Mouse (Mus musculus) testis, adult 2 months (tissue): ENCODE measurements at regions not wholly inside any gene's neighbourhood (a gene's known extent, or its start where the extent isn't known, plus 50 kb on each side); places are given as distances from the start of the nearest gene placed in this dataset.

ENCODE experiments used
- H3K27ac ChIP-seq: fragments of 200-500 bp; 2 replicates; pipeline ENCODE4 v1.5.1; 2012; ENCODE audit warnings: low read depth, low read length; ENCODE audit not compliant: control insufficient read depth, insufficient read depth
- H3K27me3 ChIP-seq: fragments of 200-500 bp; 2 replicates; pipeline ENCODE4 v1.6.1; 2012; ENCODE audit warnings: mild to moderate bottlenecking, low read length, moderate library complexity; ENCODE audit not compliant: control insufficient read depth, insufficient read depth
- H3K36me3 ChIP-seq: fragments of 200-500 bp; 2 replicates; pipeline ENCODE4 v1.6.1; 2012; ENCODE audit warnings: mild to moderate bottlenecking, low read length; ENCODE audit not compliant: control insufficient read depth, insufficient read depth
- H3K4me1 ChIP-seq: fragments of 200-500 bp; 2 replicates; pipeline ENCODE4 v1.6.1; 2012; ENCODE audit warnings: low read length; ENCODE audit not compliant: control insufficient read depth, insufficient read depth
- H3K4me3 ChIP-seq: fragments of 200-500 bp; 2 replicates; pipeline ENCODE4 v1.5.1; 2012; ENCODE audit warnings: low read depth, mild to moderate bottlenecking, low read length, moderate library complexity, mixed read lengths; ENCODE audit not compliant: control insufficient read depth
- CTCF ChIP-seq: fragments of 200-500 bp; IDR thresholded peaks from 2 replicates; pipeline ENCODE4 v1.5.1; 2012; ENCODE audit warnings: low read depth, mild to moderate bottlenecking, inconsistent platforms, low read length, moderate library complexity; ENCODE audit not compliant: control insufficient read depth, insufficient read depth, insufficient replicate concordance
- POLR2A ChIP-seq: fragments of 200-500 bp; IDR thresholded peaks from 2 replicates; pipeline ENCODE4 v1.6.1; 2012; ENCODE audit warnings: low read depth, mild to moderate bottlenecking, inconsistent platforms, low read length, moderate library complexity; ENCODE audit not compliant: control insufficient read depth

DNA sequence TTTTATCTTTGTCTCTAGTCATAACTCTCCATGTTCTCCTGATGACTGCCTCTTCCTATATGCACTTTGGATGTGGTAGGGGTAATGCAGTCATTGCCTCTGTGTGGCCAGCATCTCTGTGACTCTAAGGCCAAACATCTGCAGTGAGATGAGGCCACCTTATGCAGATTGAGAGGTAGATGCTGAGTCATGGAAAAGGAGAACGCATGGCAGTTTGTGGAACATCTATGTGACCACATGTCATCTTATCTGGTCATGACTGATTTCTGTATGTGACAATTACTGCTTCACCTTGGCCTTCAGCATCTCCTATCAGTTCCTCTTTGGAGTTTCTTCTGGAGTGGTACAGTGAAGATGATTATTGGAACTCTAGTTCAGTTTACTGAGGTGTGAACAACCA lies 319.2 kb upstream of the Klf4 start:
- no peaks in the 10 kb centered on the region for H3K36me3 ChIP-seq
- TF ChIP-seq POLR2A (no peak), CTCF (no peak)
- H3K4me1 ChIP-seq = no peaks in the 10 kb centered on the region
- H3K27me3 ChIP-seq = no peaks in the 10 kb centered on the region
- no peak overlapping the region for H3K4me3 ChIP-seq
- no peak overlapping the region for H3K27ac ChIP-seq

DNA sequence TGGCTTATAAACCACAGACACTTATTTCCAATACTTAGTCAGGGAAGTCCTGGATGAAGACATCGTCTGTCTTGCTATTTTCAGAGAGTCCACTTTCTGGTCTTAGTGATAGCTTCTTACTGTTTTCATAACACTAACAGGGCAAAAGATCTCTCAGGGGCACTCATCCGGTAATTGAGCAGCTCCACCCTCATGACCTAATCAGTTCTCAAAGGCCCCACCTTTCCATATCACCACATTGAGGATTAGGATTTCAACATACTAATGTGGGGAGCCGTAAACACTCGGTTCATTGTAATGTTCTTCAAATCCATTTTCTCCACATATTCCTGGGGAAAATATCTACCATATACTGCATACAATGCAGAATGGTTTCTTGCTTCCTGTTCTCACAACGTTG lies 318.8 kb upstream of the Klf4 start:
- no peaks in the 10 kb centered on the region for H3K4me1 ChIP-seq
- no peak overlapping the region for H3K27ac ChIP-seq
- H3K4me3 ChIP-seq = no peak overlapping the region
- H3K36me3 ChIP-seq = no peaks in the 10 kb centered on the region
- H3K27me3 ChIP-seq = no peaks in the 10 kb centered on the region
- TF ChIP-seq CTCF (no peak), POLR2A (no peak)

DNA sequence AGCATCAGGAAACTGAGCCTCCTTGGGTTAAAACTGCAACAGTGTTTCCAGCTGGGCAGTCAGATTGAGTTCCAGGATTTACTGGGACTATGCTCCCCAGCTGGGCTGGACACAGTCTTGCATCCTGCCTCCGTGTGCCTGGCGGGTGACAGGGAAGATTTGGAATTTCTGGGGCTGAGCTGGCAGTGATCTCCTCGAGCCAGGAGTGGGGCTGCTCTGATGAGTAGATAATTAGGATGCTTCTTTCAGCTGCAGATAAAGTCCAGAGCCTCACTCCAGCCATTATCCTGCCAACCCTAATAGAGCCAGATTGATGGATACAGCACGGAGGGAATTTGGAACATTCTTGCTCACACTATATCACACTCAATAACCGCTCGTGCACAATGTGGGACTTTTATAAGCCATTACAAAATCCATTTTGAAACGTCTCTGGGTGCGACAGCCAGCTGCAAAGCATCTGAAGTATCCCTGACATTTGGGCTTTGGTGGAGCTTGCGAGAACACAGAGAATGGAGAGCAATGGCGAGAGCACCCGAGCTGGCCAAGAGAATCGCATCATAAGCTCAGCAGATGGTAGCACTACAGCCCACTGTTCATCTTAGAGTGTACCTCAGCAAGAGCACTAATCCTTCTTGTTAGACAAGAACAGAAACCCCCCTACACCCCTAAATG lies 311.6 kb upstream of the Klf4 start:
- TF ChIP-seq POLR2A (no peak), CTCF (no peak)
- H3K27ac ChIP-seq = no peak overlapping the region

DNA sequence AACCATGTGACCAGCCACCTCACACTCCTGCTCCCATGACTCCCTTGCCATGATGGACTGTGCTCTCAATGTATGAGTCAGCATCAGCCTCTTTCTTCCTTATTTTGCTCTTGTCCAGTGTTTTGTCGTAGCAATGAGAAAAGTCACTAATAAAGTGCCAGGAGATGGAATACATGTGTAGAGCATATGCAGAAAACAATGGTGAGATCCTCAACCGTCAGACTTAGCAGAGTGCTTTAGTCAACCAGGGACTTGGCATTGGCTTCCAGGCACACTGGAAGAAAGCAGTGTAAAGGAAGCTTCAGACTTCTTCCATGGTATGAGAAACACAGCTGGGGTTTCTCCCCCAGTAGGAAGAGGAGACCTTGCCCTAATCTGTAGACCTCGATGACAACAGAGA lies 306.3 kb upstream of the Klf4 start:
- no peaks in the 10 kb centered on the region for H3K27me3 ChIP-seq
- no peaks in the 10 kb centered on the region for H3K36me3 ChIP-seq
- H3K4me1 ChIP-seq = no peaks in the 10 kb centered on the region
- TF ChIP-seq POLR2A (no peak), CTCF (no peak)
- no peak overlapping the region for H3K4me3 ChIP-seq
- H3K27ac ChIP-seq = no peak overlapping the region

More for the DNA sequence above, 311.6 kb upstream of the Klf4 start:
- Histone ChIP-seq H3K4me3 (no peak overlapping the region), H3K36me3 (no peaks in the 10 kb centered on the region), H3K4me1 (no peaks in the 10 kb centered on the region), H3K27me3 (no peaks in the 10 kb centered on the region)

DNA sequence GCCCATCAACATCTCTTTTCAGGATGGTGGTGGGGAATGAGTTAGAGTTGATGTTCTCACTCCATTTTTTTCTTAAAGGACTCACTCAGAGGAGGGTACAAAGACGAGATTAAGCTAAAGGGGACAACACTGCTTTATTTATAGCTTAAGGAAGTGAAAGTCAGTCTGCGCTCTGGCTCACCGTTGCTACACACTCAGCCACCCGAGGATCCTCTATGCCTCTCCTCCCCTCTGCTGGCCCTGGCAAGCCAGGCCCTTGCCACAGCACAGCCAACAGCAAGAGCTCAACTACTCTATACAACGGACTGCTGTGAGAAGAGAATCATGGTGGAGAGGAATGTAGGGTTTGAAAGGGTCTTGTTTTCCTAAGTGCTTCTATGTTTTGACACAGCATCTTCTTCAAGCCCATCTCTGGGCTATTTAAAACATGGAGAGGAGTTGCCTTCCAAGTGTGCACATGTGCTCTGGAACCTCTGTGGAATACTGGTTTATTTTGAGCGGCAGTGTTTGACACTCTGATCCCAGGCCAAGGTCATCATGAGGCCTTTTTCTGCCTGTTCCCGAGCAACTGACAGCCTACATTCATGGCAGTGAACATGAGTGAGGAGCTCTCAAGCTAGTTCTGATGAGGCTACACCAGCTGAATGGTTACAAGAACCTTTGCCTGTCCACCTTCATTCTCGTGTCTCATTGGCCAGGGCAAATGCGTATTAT lies 291.9 kb upstream of the Klf4 start:
- H3K27ac ChIP-seq = no peak overlapping the region
- no peak for TF ChIP-seq POLR2A
- no peak for TF ChIP-seq CTCF
- H3K36me3 ChIP-seq = no peaks in the 10 kb centered on the region
- H3K4me1 ChIP-seq = no peaks in the 10 kb centered on the region
- H3K27me3 ChIP-seq = no peaks in the 10 kb centered on the region
- H3K4me3 ChIP-seq = no peak overlapping the region

DNA sequence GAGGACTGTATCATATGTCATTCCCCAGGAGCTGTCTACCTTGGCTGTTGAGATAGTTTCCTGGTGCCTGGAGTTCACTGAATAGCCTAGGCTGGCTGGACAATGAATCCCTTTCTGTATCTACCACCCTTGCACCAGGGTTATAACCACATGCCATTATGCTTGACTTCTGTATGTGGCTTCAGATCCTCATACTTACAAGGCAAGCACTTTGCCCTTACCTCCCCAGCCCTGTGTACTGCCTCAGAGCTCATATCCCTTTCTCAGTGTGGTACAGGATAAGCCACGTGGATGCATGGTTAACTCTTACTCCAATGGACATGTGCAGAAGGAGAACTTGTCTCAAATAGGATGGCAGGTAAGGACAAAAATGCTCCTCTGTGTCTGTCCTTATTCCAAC lies 291.3 kb upstream of the Klf4 start:
- Histone ChIP-seq H3K36me3 (no peaks in the 10 kb centered on the region), H3K4me1 (no peaks in the 10 kb centered on the region), H3K4me3 (no peak overlapping the region), H3K27me3 (no peaks in the 10 kb centered on the region), H3K27ac (no peak overlapping the region)
- TF ChIP-seq CTCF = no peak
- no peak for TF ChIP-seq POLR2A

DNA sequence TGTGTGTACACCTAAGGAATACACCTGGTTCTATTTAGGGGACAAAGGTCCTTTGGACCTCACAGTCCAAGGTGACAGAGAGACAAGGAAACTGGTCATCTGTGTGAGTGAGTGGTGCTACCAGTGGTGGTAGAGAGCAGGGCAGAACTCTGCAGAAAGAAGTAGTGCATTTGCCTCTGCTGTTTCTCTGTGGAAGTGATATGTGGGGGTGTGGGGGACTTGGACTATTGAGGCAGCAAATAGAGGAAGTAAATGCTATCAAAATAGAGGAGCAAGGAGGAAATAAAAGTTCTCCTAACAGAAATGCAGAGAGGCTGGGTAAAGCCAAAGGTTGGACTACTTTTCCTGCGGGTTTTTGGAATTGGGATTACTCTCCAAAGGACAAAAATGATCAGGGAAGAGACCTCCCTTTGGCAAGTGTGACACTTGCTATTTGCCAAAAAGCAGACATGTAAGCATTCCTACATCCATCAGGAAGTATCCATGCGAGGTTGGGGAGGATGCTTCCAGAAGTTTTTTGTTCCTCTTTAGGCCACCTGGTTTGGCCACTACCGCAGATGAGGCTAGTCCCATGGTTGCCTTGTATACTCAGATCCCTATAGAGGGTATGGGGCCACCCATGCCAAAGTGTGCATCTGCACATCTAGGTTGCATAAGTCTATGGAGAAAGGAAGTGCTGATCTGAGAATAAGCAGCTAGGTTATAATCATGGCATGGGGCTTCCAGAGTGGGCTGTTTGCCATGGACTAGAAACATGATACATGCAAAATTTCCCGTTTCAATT lies 285.0 kb upstream of the Klf4 start:
- Histone ChIP-seq H3K4me3 (no peak overlapping the region), H3K36me3 (no peaks in the 10 kb centered on the region), H3K4me1 (no peaks in the 10 kb centered on the region), H3K27me3 (no peaks in the 10 kb centered on the region), H3K27ac (no peak overlapping the region)
- no peak for TF ChIP-seq CTCF
- TF ChIP-seq POLR2A = no peak
